Mouse (Mus musculus) ovary, postnatal 36 days (tissue): ENCODE results near the gene Krt8.

Experiments used
- DNase-seq: peaks from one replicate; pipeline ENCODE4 v3.0.0; 2022; ENCODE audit warnings: low spot score, mixed read lengths

The Krt8 gene

DNA sequence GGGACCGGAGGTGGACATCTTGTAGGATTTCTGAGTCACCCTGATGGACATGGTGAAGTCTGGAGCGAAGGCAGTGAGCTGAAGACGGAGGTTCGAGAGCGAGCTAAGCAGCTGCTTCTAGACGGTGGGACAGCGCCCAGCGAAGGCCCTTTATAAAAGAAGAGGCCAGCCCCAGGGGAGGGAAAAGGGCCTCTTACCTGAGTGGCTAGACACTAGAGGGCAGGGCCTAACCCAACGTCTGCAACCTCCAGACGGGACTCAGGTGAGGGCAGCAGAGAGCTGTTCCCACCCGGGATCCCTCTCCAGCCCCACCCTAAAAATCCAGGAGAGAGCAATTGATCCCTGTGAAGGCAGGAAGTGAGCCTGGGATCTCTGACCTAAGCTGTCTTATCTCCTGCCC is at the start of gene Krt8:
Gene Krt8 (minus strand): TSS at position 294 of the 400 bp plus-strand sequence.
- peak; percentile 52 for DNase-seq

DNA sequence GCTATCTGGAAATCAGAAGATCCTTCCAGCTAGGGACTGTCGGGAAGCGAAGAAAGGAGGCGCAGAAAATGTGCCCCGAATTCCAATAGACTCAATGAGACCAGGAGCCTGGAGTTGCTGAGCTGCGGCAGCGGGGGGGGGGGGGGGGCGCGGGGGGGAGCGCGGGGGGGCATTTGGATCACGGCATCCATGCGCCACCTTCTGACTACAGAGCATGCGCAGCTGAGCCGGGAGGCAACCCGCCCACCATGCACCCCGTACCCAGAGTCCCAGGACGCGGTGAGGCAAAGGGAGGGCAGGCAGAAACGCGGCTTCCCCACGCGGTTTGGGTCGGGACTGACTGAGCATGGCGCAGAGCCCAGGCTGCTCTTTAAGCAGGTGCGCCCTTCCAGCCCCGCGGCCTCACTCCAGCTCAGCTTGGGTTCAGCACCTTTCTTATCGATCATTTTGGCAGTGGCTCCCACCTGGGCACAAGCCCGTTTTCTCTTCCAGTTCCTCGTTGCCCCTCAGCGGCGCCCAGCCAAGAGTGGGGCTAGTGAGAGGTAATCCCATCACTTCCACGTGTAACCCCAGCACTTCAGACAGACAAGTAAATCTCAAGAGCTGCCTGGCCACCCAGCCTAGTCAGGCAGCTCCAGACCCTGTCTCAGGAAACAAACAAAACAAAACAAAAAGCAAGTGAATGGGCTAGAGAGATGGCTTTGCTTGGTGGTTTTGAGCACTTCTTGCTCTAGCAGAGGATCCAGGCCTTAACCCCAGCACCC is 47.8 kb upstream of the Krt8 start:
- peak; percentile 63 for DNase-seq

DNA sequence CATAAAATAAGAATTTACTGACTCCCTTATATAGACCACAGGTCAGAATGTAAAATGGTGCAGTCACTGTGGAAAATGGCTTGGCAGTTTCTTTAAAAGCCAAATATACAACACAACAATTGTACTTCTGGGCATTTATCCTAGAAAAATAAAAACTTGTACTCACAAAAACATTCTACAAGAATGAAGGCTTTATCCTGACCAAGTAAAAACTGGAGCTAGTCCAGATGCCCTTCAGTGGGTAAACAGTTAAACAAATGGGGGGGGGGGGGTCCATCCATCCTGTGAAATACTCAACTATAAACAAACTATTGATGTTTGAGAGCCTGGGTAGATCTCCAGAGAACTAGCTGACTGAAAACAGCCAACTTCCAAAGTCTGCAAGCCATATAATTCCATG is 45.6 kb upstream of the Krt8 start:
- no peak for DNase-seq

DNA sequence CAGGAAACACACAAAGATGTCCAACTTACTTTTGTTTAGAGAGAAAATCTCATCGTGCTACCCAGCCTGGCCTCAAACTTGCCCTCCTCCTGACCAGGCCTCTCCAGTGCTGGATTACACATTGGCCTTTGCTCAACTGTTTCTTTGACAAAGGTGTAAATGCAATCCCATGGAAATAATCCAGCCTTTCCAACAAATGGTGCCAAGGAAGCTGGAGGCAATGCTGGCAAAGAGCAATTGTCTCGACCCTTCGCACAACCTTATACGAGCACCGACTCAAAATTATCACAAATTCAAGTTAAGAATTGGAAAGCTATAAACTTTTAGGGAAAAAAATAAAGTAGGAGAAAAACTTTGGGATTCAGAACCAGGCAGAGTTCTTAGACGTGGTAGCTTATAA is 43.7 kb upstream of the Krt8 start:
- no peak for DNase-seq

DNA sequence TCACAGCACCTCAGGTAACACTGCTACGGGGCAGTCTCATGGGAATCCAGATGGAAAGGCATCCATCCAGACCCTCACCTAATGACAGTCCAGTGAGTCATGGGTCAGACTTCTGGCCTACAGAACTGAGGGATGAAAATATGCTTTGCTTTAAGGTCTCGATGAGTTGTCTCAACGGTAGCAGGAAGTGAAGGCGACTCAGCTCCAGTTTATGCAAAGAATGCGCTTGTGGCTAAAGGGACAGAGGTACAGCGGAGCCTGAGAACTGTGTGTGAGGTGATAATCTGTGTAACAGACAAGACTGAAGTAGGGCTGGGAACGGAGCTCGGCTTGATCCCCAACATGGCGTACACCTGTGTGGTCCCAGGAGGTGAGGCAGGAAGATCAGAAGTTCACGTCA is 41.4 kb upstream of the Krt8 start:
- no peak for DNase-seq

DNA sequence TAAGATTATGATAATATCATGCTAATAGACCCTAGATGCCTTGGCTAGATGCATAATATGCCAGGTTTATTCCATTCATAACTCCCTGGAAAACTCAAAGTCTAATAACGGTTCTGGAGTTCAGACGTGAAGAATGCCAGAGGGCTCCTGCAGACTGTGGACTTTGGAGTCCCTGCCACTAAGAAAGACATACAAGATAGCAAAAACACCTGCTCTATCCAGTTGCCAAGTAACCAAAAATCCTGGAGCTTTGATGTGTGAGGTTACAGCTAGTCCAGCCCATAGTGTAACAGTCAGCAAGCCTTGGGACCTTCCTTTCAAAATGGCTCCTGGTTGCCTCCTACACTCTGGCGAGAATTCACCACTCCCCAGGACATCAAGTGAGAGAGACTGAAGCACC is 40.5 kb upstream of the Krt8 start:
- DNase-seq = no peak

DNA sequence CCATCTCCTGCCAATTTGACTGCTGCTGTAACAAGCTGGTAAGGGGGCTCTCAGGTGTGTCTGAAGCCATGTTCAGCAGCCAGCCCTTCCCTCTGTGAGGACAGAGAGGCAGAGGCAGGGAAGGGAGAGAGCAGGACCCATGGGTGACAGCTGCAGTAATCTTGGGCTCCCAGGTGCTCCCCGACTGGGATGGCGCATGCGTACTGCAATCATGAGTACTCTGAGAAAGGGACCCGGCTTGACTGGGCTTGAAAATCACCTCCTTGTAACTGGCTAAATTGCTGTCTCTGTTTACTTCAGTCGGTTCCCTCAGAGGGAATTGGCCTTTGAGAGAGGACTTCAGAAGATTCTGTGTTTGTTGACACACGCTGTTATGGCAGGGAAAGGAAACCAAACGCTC is 37.7 kb upstream of the Krt8 start:
- no peak for DNase-seq

DNA sequence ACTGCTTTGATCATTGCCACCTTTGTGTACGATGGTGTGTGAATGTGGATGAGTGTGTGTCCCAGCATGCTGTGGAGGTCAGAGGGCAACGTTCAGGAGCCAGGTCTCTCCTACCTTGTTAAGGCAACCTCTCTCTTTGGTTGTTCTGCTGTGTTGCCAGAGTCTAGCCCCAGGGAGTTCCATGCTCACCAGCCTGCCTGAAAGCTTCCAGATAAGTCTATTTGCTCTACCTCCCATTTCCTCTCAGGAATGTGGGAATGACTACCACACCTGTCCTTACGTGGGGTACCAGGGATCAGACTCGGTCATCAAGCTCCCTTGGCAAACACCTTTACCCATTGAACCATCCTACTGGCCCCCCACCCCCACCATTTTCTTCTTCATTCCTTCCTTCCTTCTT is 36.0 kb upstream of the Krt8 start:
- DNase-seq = no peak

DNA sequence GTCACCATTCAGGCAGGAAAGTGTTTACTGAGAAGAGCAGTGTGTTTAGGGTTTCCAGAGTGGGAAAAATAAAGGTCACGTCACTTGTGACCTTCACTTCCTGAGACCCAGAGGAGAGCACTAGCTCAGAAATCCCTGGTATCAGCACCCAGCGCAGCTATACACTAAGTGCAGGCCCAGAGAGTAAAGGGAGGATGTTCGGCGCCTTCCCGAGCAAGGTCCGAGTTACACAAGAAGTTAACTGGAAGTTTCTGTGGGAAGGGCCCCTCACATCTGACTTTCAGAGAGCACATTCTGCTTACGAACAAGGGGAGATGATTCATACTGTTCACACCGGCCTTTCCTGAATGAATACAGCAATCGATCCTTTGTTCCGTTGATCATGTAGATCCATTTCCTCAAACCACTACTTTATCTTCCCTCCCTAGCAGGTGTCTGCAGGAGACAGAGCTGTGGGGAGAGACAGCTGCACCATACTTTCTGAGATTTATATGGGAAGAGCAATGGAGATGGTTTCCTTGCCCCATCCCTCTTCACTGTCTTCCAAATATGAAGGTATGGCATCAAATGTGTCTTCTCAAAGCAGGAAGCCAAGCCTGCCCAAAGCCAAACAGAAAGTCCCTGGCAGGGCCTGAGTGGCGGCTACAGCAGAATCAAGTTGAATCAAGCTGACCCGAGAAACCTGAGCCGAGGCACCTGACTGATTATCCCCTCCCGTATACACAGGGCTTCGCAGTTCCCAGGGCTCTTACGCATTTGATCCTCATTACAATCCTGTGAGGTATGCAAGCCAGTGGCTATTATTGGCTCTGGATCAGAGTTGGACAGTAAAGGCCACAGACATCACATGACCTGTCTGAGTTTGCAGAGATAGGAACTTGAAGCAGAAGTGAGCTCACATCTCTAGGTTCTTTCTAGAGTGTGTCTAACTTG is 30.1 kb upstream of the Krt8 start:
- DNase-seq = no peak

DNA sequence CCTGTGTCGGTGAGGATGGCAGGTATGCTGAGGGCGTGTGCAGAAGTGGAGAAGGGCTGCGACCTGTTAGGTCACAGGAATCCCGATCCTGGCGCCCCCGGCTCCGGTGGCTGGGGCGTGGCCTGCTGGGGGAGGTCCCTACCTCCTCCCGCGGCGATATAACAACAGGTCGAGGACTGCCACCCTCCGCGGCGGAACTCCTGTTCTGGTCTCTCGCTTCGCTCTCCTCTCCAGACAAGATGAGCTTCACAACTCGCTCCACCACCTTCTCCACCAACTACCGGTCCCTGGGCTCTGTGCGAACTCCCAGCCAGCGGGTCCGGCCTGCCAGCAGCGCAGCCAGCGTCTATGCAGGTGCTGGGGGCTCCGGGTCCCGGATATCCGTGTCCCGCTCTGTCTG is 23.8 kb upstream of the Krt8 start, which contains the start of gene Krt18:
Gene Krt18 (plus strand): TSS at position 141 of the 400 bp plus-strand sequence.
- DNase-seq = peak; percentile 53

DNA sequence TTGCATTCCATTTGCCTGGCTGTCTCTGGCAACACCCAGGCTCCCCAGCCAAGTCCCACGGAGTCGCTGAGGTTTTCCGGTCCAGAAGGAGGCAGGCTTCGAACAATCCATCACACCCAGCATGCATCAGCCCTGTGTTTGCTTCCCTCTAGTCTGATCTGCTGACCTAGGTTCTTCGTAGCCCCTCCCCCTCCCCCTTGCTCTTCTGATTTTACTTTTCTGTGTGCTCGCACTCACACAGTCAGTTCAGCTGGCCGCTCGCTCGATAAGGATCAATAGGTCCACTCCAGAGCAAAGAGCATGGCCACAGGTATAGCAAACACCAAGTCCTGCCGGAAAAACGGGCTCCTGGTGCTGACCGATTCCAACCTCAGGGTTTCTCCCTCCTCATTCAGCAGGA is 22.1 kb upstream of the Krt8 start:
- no peak for DNase-seq

DNA sequence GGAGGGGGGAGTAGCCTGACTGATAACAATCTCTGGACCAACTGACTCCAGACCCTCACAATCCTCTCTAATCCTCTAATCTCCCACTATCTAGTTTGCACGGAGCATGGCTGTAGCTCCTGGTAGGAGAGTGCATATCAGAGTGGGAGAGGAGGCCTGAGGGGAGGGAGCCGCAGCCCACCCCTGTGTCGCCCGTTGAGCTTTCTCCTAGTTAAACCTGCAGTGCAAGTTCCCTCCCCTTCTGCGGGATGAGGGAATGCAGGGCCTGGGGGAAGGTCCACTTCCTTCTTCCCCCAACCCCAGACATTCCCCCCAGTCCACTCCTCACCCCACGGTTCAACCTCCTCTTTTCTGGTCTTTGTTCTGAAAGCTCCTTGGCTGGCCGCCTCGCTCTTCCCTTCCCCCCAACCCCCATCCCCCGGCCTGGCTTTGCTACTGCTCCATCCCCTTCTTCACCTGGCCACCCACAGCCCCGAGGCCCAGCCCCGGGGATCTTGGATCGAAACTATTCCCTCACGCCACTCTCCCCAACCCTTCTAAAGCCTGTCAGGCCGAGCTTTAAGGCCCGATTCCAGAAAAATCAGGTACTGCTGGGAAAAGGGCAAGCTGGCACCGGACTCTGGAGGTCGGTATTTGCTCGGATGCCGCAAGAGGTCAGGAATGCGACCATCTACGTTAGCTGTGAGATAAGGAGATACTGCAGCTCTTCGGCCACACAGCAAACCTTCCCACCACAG is 21.0 kb upstream of the Krt8 start:
- no peak for DNase-seq

DNA sequence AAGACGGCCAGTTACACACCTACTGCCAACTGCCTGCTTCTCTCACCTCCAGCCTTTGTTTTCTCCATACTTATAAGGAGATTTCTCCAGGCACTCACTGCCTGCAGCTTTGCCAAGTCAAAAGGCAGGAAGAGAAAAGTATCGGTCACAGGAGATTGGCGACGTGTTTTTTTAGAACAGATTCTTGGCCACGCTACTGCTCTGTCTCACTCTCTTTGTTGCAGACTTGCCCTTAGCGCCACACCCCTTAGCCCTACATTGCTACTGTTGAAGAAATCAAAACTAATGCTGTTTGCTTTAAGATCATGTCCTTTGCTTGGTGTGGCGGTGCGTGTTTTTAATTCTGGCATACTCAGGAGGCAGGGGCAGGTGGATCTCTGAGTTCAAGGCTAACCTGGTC is 19.6 kb upstream of the Krt8 start:
- DNase-seq = no peak

DNA sequence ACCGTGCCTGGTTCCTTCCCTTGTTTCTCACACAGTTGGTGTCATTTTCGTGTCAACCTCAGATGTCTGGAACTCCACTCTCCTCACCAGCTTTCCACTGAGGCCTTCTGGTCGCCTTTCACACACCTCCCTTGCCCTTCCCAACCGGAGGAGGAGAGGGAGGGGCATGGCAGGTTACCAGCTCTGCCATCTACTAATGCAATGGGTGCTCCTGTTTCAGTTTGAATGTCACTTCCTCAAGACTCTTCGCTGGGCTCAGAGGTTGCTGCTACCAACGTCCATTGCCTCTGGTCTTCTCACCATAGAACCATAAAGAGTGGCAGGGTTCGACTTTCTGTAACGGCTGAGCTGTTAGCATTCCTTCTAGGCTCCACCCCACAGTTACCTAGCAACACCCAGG is 18.2 kb upstream of the Krt8 start:
- DNase-seq = no peak

DNA sequence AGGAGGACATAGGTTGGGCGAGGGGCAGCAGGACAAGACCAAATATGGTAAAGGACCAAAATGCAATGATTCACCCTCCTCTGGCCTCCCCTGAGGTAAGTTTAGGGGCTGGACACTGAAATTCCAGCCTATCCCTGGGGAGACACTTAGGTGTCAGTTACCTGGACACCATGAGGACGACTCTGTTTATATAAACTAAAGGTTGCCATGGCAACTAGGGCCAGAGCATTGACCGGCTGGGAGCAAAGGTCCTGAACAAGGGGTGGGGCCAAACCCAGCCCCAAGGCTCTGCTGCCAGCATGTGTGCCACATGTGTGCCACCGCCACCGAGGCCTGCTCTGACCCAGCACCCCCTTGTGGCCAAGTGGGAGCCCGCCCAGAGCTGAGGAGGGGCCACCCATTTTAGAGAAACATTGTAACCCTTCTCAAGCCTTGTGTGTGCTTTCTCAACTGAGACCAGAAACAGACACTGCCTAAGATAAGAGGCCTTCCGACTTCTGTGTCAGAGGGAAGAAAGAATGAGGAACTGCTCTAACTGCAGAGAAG is 13.7 kb upstream of the Krt8 start:
- DNase-seq = peak; percentile 36

DNA sequence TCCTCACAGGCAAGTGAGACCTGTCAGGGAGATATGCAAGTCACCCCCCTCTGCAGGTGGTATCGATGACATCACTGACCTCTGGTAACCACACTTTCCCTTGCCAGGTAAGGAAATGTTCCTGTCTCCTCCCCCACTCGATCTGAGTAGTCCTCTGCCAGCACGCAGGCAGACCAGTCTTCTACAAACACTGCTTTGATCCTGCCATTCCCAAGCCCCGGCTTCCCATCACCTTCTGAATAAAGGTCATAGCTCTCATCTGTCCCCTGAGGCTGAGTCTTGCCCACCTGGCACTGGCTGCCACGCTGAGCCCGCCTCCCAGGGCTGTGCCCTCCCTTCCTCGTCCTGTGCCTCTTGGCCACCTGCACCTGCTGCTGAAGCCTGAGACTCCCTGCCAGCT is 12.5 kb upstream of the Krt8 start:
- DNase-seq = peak; percentile 35

DNA sequence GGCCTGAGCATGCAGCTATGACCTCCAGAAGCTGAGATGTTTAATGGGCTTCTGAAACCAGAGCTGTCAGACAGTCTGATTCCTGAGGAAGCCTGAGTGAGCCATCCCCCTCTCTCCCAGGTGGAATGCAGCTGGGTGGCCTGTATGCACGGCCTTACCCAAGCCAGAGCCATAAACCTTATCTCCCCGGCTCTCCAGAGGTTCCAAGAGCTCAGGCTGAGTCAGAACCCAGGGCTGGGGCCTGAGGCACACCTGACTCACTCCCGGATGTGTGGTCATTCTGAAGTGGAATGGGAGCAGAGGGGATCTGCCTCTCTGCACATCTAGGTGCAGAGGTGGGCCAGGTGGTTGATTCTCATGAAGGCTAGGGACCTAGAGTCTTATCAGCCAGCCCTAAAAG is 11.8 kb upstream of the Krt8 start:
- no peak for DNase-seq

DNA sequence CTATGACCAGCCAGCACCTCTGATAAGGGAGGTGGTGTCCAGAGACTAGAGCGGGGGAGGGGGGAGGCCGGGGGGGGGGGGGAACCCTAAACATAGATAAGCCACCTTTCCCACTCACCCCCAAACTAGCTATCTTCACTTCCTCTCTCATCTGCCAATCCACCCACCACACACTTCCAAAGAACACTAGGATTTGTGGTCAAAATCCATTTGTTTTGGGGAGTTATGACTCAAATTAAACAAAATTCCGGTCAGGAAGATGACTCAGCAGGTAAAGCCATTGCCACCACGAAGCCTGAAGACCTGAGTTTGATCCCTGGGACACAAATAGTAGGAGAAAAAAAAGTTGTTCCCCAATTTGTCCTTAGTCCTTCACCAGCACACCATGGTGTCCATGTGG is 10.6 kb upstream of the Krt8 start:
- no peak for DNase-seq

DNA sequence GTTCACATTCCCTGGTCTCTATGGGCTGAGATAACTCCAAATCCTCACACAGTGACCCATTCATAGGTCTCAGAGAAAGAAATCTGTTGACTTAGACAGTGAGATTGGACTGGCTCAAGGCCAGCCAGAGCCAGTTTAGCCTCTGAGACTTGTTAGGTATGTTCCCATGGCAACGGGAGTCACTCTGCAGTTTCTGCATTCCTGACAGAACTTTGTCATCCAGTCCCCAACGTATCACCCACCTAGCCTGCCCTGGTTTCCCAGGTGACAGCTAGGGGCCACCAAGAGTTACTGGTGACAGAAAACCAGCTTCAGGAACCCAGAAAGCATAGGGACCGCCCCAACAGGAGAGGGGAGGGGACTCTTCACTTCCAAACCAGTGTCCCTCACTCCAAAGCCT is 9.4 kb upstream of the Krt8 start:
- no peak for DNase-seq

DNA sequence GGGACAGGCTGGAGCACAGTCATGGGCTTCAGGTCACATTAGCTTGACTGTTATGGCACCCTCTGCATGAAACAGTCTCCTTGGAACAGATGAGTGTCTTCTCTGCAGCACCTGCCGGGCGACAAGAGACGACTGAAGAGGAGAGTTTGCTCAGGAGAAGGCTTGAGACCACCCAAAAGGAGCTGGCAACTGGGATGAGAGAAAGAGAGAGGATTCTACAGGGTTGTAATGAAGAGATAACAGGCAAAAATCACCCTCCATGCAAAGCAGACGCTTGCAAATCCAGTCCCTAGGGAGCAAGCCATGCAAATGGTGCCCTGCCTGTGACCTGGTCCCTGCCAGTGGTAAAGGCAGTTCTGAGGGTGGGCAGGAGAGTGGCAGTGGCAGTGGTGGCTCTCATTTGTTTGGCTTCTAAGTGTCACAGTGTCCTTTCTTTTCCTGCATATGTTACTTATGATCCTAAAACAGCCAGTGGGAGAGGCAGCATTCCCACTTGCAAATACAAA is 8.0 kb upstream of the Krt8 start:
- DNase-seq = no peak

DNA sequence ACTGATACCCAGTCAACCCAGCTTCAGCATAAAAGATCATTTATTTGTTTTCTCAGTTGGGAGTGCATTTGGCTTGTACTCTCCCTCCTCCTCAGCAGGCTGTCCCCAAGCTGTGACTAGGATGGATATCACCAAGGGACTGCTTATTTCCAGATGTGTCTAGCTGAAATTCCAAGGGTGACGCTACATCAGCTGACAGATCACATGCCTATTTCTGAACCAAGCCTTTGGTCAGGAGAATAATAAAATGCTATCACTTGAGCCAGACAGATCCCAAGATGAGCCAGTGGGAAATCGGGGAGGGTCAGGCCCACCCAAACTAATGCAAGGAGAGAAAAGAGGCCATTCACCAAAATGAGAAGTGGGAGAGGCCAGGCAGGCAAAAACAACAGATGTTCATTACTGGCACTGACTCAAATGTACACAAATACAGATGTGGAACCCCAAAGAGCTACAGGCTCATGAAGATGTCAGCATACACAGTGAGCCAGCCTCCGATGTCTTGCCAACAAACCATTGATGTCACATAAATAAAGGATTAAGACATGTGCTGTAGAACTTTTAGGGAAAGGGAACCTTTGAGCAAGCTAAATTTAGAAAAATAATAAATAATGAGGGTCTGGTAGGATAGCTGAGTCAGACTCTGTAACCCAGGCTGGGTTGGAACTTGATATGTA is 6.4 kb upstream of the Krt8 start:
- no peak for DNase-seq
